Mouse (Mus musculus): Measurements from ENCODE around the gene Rdh16f2. TPM values are rescaled to one million over a fixed set of nuclear protein-coding genes. Genes with fewer than 3 reads are reported as not detected.

Gene Rdh16f2
- not detected in 2 replicates for polyA plus RNA-seq (2012; ENCODE audit: low replicate concordance)

GRCm38 (mm10) chr10:127866232-127866631 is at the start of gene Rdh16f2:
Gene Rdh16f2, plus strand, starts transcription at chr10:127866474.

DNA sequence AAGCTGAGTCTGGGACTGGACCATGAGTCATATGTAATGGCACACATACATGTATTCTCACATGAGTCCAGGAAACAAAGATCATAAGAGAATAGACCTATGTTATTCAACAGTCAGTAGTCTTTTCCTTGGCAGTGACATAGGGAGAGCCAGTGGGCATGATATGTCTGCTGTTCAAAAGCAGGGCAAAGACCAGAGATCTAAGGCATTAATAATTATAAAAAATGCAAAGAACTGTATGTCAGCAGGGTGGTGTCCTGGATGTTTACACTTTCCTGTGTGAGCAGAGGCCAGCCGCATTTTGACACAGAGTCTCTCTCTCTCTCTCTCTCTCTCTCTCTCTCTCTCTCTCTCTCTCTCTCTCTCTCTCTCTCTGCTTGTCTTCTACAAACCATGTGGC is 16.6 kb upstream of the Rdh16f2 start, which contains the start of gene Rdh19:
TSS of gene Rdh19 (plus strand) at position 301 of the 400 bp plus-strand sequence.

GRCm38 (mm10) chr10:127888605-127889004 is 22.3 kb downstream of the Rdh16f2 start, which contains the start of gene Rdh7:
Gene Rdh7, minus strand, starts transcription at chr10:127888817.

DNA sequence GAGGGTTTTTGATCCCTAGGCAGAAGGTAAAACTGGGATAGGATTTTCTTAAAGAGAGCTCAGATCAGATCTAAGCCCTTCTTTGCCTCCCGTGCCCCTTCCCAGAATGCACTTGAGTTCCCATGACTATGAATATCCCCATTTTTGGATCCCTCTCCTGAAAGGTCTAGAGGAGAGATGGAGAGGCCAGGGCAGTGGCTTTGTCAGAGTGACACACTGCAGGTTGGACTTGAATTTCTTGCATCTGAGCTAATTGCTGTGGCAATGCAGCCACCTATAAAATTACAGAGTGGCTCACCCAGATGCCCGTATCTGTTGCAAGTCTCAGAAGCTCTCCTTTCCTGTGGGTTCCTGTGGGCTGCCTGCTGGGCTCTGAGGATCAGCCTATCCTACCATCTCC is 31.9 kb downstream of the Rdh16f2 start, which contains the start of gene Sdr9c7:
TSS of gene Sdr9c7 (plus strand) at position 301 of the 400 bp plus-strand sequence.

Other genes with a start within 250 kb of the Rdh16f2 start
- 275 and 343 TPM in 2 replicates for gene Lrp1, start 245.3 kb upstream of the Rdh16f2 start, polyA plus RNA-seq (2012; ENCODE audit: low replicate concordance)
- 45.8 and 162 TPM in 2 replicates for gene Stat6, start 223.5 kb upstream of the Rdh16f2 start, polyA plus RNA-seq (2012; ENCODE audit: low replicate concordance)
- 1.4 and 2.3 TPM in 2 replicates for gene Nemp1, start 199.6 kb upstream of the Rdh16f2 start, polyA plus RNA-seq (2012; ENCODE audit: low replicate concordance)
- gene Nab2, start 197.9 kb upstream of the Rdh16f2 start, polyA plus RNA-seq (2012; ENCODE audit: low replicate concordance), result 35.7 and 62.7 TPM in 2 replicates
- 0.06 TPM in 1 of 2 replicates, not detected in the other for gene Myo1a, start 161.3 kb upstream of the Rdh16f2 start, polyA plus RNA-seq (2012; ENCODE audit: low replicate concordance)
- 0.58 and 3.1 TPM in 2 replicates for gene Tac2, start 142.0 kb upstream of the Rdh16f2 start, polyA plus RNA-seq (2012; ENCODE audit: low replicate concordance)
- gene Zbtb39, start 126.9 kb upstream of the Rdh16f2 start, polyA plus RNA-seq (2012; ENCODE audit: low replicate concordance), result 3.1 and 3.6 TPM in 2 replicates
- gene Gpr182, start 114.7 kb upstream of the Rdh16f2 start, polyA plus RNA-seq (2012; ENCODE audit: low replicate concordance), result 0.07 and 3.4 TPM in 2 replicates
- 0.08 and 0.13 TPM in 2 replicates for gene Rdh1, start 106.8 kb upstream of the Rdh16f2 start, polyA plus RNA-seq (2012; ENCODE audit: low replicate concordance)
- 0.10 and 0.20 TPM in 2 replicates for gene Rdh16f1, start 106.7 kb upstream of the Rdh16f2 start, polyA plus RNA-seq (2012; ENCODE audit: low replicate concordance)
- 0.17 TPM in 1 of 2 replicates, not detected in the other for gene Rdh9, start 90.1 kb upstream of the Rdh16f2 start, polyA plus RNA-seq (2012; ENCODE audit: low replicate concordance)
- gene Rdh16, start 65.3 kb upstream of the Rdh16f2 start, polyA plus RNA-seq (2012; ENCODE audit: low replicate concordance), result not detected in 2 replicates
- gene Rdh19, start 16.5 kb upstream of the Rdh16f2 start, polyA plus RNA-seq (2012; ENCODE audit: low replicate concordance), result not detected in 2 replicates
- gene Rdh7, start 22.3 kb downstream of the Rdh16f2 start, polyA plus RNA-seq (2012; ENCODE audit: low replicate concordance), result not detected in 2 replicates
- gene Sdr9c7, start 32.0 kb downstream of the Rdh16f2 start, polyA plus RNA-seq (2012; ENCODE audit: low replicate concordance), result not detected in 2 replicates
- not detected in 2 replicates for gene Hsd17b6, start 141.1 kb downstream of the Rdh16f2 start, polyA plus RNA-seq (2012; ENCODE audit: low replicate concordance)
- gene Prim1, start 148.7 kb downstream of the Rdh16f2 start, polyA plus RNA-seq (2012; ENCODE audit: low replicate concordance), result 0.76 and 2.1 TPM in 2 replicates
- 23.9 and 119 TPM in 2 replicates for gene Naca, start 169.1 kb downstream of the Rdh16f2 start, polyA plus RNA-seq (2012; ENCODE audit: low replicate concordance)
- gene Ptges3, start 192.5 kb downstream of the Rdh16f2 start, polyA plus RNA-seq (2012; ENCODE audit: low replicate concordance), result 75.1 and 109 TPM in 2 replicates
- 514 and 876 TPM in 2 replicates for gene Atp5b, start 216.8 kb downstream of the Rdh16f2 start, polyA plus RNA-seq (2012; ENCODE audit: low replicate concordance)
- 32.1 and 58.1 TPM in 2 replicates for gene Baz2a, start 225.1 kb downstream of the Rdh16f2 start, polyA plus RNA-seq (2012; ENCODE audit: low replicate concordance)

All from hematopoietic multipotent progenitor cell, adult 10-12 weeks (in vitro differentiated cells).